Mouse (Mus musculus) heart, adult 9 months (tissue): ENCODE data around the gene Cpxm1.
"Not testable (repeated sequence)": the region's sequence is repeated elsewhere in the genome, so short reads cannot be mapped to it uniquely, and the experiment has no call there.

Experiments
- DNase-seq, 2 experiments: peaks; one replicate each; pipeline ENCODE4 v3.0.0; 2022; ENCODE audit warnings: low spot score in 2 of 2

The Cpxm1 gene

DNA sequence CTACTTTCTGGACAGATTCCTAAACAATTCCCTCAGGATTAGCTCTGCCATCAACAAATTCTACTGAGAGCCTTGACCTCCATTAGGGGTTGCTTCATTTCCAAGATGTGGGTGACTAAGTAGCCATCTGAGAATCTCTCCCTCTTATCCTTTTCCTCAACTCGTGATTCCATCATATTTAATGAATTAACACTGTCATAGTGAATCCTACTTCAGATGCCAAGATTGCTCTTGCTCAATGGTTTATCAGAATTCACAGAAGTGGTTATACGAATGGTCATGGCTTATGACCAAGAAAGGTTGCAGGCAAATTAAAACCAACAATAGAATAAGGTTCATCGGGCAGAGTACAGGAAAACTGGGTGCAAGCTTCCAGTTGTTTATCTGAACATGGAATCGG, 4.5 kb upstream of the Cpxm1 start:
- no peak for DNase-seq

DNA sequence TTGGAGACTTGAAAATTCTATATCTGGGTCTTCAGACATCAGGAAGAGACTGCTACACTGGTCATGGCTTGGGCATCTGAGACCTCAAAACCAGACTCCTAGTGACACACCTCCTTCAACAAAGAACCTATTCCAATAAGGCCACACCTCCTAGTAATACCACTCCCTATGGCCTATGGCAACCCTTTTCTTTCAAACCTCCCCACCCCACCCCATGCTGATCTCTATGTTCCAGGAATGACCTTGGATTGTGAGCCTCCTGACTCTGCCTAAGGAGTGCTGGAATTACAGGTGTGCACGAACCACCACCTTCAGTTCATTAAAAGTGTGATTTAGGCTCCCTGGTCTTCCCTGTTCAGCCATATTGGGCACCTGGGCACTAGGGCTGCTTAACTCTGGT, 2.7 kb upstream of the Cpxm1 start:
- DNase-seq: no peak

DNA sequence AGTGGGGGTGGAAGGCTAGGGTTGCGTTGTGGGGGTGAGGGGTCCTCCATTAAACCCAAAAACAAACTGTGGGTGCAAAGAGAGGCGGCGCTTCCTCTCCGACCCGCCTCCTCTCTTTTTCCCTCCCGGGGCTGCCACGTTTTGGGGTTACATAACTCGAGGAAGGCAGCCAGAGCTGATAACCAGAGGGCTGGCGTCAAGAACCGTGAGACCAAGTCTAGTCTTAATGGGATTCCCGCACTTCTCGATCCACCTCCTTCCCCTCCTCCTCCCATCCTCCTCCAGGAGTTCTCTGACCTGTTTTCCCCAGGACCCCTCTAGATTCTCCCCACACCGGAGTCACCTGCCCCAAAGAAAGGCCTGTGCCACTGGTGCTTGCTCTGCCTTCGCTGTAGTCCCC, 717 bp upstream of the Cpxm1 start:
- DNase-seq: peak; percentile 66 to 67

DNA sequence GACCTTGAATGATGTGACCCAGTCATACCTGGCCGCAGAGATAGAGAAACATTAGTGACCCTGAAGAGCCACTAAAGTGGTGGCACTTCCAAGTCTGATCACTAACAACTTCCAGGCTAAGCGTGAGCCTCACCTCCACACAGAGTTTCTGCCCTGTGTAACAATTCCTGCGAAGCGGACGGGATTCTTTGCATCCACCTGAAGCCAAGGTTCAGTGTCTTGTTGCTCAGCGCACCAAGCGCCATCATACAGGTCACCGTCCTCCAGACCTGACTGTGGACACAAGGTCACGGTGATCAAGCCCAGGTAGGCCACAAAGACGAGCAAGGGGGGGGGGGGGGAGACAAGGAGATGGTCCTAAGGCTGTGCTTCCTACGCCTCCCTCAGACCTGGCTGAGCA, 1.7 kb downstream of the Cpxm1 start:
- DNase-seq: no peak

DNA sequence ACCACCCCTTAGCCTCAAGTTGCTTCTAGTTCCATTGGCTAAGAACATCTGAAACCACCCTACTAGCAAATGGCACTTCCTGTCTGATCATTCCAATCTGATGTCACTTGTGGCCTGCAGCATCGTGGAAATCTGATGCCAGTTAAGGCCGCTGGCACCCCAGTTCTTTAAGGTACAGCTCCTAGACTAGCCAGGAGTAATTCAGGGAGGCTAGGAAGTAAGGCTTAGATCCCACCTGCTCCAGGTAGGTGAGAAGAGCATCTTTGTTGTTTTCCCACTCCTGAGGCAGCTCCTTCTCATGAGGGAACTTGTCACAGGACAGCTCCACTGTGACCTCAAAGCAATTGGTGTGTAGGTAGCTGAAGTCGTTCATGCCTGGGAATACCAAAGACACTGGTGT, 4.5 kb downstream of the Cpxm1 start:
- DNase-seq: no peak

DNA sequence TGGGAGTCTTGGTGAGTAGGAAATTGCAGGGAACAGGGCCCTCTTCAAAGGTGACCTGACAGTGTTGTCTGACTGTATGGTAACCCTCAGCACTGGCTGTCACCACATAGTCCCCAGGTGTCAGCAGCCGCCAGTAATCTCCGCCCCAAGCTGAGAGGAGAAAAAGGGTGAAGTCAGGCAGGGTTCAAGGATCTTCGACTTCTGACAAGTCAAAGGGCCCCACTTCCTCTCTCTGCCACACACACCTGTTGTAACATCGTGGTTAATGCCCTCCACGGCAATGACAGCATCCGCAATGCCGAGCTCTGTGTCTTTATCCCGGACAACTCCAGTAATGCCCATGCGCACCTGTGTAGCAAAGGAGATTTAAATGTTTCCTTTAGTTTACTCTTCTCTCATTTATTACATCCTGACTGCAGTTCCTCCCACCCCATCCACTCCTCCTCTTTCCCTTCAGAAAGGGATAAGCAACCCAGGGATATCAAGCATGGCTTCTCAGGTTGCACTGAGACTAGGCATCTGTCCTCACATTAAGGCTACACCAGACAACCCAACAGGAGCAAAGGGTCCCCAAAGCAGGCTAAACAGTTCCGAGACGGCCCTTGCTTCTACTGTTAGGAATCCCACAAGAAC, 6.3 kb downstream of the Cpxm1 start:
- no peak for DNase-seq

DNA sequence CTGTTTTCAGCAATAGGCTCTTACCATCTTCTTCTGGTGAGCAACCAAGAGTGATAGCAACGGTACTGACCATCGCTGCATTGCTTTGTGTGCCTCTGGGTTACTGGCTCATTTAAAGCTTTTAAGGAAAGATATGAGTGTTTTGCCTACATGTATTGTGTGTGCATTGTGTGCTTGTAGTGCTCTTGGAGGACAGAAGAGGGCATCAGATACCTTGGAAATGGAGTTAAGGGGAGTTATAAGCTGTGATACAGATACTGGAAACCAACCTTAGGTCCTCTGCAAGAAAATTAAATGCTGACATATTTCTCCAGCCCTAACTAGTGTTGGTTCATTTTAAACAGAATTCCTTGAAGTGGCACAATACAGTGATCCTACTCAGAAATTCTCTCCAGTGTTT, 8.6 kb downstream of the Cpxm1 start:
- DNase-seq: no peak

DNA sequence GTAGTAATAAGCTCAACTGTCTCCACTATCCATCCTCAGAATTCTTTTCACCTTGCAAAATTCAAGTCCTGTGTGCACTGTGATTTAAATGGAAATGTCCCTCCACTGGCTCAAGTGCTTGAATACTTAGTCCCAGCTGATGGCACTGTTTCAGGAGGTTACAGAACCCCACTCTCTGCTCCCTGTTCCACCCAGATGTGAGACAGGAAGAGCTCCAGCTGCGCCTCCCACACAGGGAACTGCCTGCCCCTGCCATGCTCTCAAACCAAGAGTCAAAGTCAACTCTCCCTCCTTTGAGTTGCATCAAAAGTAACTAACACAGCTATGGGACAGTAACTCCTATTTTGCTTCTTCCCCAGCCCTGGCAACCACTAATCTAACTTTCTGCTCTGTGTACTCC, 11.2 kb downstream of the Cpxm1 start:
- DNase-seq: no peak

DNA sequence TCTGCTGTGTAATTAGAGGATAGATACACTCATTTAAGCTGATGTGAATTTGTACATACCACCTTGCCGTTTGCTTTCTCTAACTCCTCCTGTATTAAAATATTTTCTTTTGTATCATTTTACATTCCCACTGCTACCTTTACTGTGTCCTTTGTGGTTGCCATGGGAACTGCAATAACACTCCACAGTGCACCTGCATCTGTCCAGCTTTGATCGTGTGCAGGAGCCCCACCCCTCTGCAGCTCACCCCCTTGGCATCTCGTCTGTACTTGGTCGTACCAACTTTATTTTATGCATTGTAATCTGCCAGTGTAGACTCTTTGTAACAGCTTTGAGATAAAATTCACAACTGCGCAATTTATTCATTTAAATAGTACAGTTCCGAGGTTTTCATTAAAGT, 13.5 kb downstream of the Cpxm1 start:
- DNase-seq: no peak

DNA sequence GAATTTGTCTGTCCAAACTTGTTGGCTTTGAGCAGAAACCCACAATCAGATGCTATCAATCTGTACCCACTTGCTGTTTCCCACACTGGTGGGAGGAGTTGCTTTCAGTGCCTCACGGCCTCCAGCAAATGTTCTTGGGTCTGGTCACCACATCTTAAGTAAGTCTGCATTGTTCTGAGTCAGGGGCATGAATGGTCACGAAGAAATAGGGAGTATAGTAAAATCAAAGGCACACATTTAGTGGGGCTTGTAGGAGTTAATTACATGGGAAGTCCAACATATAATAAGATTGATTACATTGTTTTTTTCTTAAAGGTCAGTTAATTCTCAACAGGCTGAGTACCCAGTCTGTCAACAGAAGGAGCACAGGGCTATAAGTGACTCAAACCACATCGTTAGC, 14.2 kb downstream of the Cpxm1 start:
- no peak for DNase-seq

DNA sequence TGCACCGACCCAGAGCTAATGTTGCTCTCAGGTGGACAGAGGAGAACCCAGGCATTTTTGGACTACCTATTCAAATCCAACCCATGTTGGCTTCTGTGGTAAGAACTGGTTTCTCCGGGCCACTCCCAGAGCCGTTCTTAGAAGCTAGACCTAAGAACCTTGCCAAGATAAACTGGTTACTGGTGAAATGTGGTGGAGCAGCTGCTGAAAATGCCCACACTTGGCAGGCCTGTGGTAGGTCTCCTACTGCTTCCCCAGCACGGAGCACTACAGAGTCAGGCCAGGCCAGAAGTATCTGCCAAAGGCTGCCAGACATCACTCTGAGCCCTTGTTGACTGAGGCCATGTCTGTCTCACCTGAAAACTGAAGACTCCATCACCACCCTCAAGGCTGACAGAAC, 22.4 kb downstream of the Cpxm1 start:
- no peak for DNase-seq

DNA sequence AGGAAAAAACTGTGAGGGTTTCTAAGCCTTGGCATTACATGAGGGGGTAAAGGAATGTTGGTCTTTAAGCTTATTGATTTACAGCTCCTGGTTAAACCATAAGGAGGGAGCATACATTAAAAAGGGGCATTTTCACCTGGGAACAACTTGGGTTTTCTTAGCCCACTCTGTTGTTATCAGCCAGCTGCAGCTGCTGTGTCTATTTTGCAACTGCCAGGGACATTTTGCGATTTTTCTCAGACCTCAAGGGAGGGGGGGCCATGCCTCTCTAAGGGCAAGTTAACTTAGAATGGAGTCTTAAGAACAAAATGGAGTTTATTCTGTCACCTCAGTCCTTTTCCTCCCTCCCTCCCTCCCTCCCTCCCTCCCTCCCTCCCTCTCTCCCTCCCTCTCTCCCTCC, 24.3 kb downstream of the Cpxm1 start:
- not testable (repeated sequence) for DNase-seq

DNA sequence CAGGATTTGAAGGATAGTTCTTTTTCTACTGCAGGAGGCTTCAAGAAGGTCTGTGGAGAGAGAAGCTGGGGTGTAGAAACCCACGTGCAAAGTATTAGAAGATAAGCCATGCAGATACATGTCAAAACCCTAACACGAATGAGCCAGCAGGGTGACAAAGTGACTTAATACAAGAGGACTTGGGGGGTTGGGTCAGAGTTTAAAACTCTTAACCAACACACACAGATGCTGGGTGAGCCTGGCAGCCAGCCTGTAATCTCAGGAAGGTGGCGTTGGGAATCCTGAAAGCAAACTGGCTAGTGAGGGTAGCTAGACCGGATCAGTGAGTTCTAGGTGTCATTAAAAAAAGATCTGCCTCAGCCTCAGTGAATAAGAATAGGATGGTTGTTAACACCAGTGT, 30.0 kb downstream of the Cpxm1 start:
- DNase-seq: no peak

DNA sequence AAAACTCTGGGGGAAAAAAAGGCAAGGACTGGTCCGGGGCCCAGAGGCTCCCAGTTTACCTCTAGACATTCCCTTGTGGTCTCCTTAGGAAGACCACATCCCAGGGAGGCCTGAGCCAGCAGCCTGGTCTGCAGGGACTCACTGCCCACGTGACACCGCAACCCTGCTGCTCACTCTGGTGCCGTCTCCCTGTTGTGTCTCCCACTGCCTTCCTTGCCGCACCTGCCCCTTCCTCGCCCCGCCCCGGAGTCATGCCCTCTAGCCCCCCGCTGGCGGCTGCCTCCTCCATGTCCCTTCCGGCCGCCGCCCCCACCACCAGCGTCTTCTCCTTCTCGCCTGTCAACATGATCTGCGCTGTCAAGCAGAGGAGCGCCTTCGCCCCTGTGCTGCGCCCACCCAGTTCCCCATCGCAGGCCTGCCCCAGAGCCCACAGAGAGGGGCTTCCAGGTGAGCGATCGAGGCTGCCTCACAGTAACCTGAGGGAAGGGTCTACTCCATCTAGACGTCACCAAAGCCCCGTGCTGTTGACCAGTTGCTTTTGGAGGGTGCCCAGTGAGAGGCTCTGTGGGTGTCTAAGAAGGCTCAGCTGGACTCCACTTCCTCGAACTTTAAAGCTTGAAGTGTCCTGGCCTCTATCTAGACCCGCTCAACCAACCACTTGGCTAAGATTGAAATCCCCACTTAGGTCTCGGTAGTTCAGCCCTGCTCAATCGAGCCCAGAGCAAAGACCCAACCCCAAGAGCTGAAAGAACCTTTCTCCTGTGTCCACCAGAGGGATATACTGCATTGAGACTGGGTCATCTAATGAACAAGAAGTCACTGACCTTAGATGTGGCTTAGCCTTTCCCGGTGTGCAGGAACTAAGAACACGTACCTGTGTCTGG, 31.9 kb downstream of the Cpxm1 start:
- DNase-seq: no peak

DNA sequence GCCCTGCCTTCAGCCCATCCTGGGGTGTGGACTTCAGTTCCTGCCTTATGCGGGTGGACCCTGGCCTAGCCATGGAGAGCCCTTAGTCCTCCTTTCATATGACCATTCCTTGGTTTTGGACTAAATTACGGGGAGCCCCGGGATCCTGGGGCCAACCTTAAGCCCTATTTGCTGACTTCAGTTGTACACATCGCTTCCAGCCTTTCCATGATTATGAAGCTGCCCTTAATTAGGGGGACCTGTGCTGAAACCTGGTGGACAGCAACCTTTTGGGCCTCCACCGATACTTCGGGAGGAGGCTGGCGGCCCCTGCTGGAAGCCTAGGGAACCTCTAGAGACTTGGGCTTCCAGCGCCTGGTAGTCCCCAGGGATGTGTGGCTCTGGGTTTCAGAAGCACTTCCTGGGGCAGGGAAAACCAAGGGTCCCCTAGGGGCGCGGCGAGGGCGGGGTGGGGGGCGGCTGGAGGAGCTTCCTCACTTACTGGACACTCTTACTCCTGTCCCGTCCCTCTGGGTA, 34.8 kb downstream of the Cpxm1 start:
- no peak for DNase-seq

DNA sequence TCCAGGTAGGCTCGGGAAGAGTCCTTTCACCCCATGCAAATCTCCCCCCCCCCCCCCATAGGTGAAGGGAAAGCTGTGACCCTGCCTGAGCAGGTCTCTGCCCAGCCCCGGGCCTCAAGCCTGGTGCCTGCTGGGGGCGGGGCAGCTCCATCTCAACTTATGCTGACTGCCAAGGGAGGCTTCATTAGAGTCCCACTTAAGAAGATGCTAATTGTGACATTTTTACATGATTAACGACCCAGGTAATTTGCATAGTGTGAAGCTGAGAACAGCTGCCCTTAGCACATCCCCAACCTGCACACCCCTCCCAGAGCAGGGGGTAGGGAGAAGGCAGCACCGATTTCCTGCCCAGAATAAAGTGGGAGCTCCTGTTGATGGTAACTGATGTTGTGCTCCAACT, 38.5 kb downstream of the Cpxm1 start:
- no peak for DNase-seq

DNA sequence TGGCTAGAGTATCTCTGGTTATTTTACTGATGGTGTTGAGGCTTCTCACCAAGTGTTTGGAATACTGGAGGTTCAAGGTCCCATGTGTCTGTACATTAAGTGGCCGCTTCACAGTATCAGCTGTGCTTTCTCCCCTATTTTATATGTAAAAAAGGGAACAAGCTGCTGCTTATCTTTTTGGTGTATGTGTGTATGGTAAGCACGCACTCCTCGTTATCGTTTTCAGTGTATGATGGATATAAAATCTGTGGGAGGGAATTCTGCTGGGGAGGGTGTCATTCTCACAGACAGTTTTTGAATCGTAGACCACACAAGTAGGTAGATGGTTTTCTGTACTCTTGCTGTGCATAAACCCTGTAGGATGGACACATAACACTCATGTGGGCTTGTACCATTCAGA, 39.8 kb downstream of the Cpxm1 start:
- DNase-seq: no peak

DNA sequence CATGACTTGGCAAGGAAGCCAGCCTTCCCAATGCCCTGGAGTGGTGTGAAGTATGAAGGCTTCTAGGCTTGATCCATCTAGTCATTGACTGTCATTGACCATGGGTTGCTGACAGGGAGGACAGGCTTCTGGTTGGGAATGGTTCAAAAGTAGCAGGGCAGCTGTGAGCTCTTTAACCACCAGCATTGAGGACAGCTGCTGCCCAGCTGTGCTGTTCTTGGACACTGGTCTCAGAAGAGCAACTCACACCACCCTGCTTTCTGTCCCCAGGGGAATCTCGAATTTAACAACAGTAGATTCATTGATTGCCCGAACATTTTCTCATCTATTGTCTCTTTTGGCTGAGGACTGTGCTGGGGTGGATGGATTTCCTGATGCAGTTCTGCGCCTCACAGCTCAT, 43.5 kb downstream of the Cpxm1 start:
- peak in 1 of 2 experiments; percentile 11 for DNase-seq

DNA sequence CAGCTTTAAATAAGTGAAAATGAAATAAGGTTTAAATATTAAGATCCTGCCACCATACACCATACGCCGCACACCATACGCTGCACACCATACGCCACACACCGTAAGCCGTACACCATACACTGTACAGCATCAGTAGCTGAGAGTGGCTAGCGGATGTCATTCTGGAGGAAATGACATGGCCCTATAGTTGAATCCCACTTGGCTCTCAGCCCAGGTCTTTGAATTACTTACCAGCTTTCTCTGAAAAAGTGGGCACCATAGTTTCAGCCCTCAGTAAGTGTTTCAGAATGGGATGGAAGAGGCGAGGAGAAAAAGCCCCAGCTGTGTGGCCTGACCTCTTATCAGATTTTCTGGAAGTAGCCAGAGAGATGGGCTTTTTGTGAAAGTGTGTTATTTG, 44.0 kb downstream of the Cpxm1 start:
- DNase-seq: no peak

DNA sequence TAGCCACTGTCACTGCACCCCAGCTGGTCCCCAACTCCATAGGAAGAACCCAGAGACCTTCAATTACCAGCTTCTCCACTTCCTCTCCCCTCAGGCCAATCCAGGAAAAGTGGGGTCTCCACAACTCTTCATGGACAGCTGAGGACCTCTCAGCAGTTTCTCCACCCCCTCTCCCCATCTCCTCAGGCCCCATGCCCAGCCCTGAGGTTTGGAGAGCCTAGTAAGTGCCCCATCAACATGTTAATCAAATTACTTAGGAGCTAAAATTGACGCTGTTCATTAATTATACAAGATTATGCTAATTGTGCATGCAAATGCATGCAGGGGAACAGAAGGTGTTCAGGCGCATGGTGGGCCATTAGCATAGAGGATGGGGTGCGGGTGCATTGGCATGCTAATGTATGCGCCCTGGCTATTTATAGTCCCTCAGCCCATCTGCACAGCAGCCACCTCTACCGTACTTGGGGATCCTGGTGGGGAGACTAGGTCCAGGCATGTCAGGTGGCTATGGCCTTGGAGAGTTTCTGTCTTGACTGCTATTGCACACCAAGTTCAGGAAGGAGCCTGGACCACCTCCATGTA, 45.5 kb downstream of the Cpxm1 start:
- DNase-seq: no peak

DNA sequence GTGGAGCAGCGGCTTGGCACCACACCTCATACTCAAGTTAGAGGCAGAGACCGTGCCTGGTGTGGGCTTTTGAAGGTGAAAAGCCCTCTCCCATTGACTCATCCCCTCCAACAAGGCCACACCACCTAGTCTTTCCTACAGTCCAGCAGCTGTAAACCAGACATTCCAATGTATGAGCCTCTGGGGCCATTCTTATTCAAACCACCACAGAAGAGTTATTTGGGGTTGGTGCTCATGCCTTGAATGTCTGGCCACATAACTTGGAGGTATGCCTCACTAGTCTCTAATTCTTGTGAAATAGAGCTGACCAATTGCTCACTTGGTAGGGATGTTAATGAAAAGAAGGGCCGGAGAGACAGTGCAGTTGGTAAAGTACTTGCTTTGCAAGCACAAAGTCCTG, 47.0 kb downstream of the Cpxm1 start:
- DNase-seq: no peak

DNA sequence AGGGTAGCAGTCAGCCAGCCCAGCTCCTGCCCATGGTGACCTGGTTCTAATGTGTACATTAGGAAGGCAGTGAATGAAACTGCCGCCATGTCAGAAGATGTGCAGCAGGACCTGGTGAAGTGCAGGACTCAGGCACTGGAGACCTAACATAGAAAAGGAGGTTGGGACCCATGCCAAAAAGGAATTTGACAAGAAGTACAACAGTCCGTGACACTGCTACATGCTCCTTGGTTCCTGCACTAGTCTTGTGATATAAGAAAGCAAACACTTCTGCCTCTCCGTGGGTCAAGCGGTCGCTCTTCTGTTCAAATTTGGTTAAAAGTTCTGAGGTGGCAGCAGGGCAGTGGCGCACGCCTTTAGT, 56.2 kb downstream of the Cpxm1 start:
- DNase-seq: no peak
